Mouse (Mus musculus): ENCODE results near the gene Eng. TPM values are rescaled to one million over a fixed set of nuclear protein-coding genes. Genes with fewer than 3 reads are reported as not detected.
A peak's percentile ranks its signal among the peaks of the same experiment; 100 is the strongest.

Eng gene
- polyA plus RNA-seq, 1 experiment, result 6.5 TPM

GRCm38 (mm10) chr2:32610610-32611229 is 35.7 kb upstream of the Eng start:
- Histone ChIP-seq H3K4me1 (ENCODE audit: control insufficient read depth, insufficient read depth, low read length) (peaks cover 46% of the 10 kb centered on the region), H3K27ac (ENCODE audit: control insufficient read depth, insufficient read depth, low read depth, low read length) (no peak overlapping the region; the same call in 1 of the 2 replicates), H3K27me3 (ENCODE audit: control insufficient read depth, insufficient read depth, low read length) (peaks cover 2% of the 10 kb centered on the region; the same call in 1 of the 2 replicates), H3K36me3 (ENCODE audit: control insufficient read depth, insufficient read depth, low read length) (no peaks in the 10 kb centered on the region), H3K4me3 (ENCODE audit: control insufficient read depth, low read depth, low read length) (no peak overlapping the region)
- no peak for TF ChIP-seq CTCF (IDR thresholded peaks at IDR 0.05; ENCODE audit: control insufficient read depth, insufficient read depth, insufficient replicate concordance, low read depth, low read length)
- TF ChIP-seq POLR2A (IDR thresholded peaks at IDR 0.05; ENCODE audit: control insufficient read depth, low read depth, low read length), result no peak

- H3K27me3 ChIP-seq (ENCODE audit: control insufficient read depth, insufficient read depth, low read length), result peaks cover 2% of the 10 kb centered on the region; the same call in 1 of the 2 replicates
- H3K36me3 ChIP-seq (ENCODE audit: control insufficient read depth, insufficient read depth, low read length), result no peaks in the 10 kb centered on the region
- H3K27ac ChIP-seq (ENCODE audit: control insufficient read depth, insufficient read depth, low read depth, low read length), result no peak overlapping the region
- H3K4me3 ChIP-seq (ENCODE audit: control insufficient read depth, low read depth, low read length), result peak overlapping the region; percentile 52
- H3K4me1 ChIP-seq (ENCODE audit: control insufficient read depth, insufficient read depth, low read length), result peaks cover 37% of the 10 kb centered on the region
- TF ChIP-seq POLR2A (IDR thresholded peaks at IDR 0.05; ENCODE audit: control insufficient read depth, low read depth, low read length), result no peak
- TF ChIP-seq CTCF (IDR thresholded peaks at IDR 0.05; ENCODE audit: control insufficient read depth, insufficient read depth, insufficient replicate concordance, low read depth, low read length), result no peak
Measured at GRCm38 (mm10) chr2:32612274-32612673, 34.1 kb upstream of the Eng start.

GRCm38 (mm10) chr2:32617109-32617508 is 29.3 kb upstream of the Eng start:
- peaks cover 26% of the 10 kb centered on the region for H3K4me1 ChIP-seq (ENCODE audit: control insufficient read depth, insufficient read depth, low read length)
- TF ChIP-seq POLR2A (IDR thresholded peaks at IDR 0.05; ENCODE audit: control insufficient read depth, low read depth, low read length), result no peak
- TF ChIP-seq CTCF (IDR thresholded peaks at IDR 0.05; ENCODE audit: control insufficient read depth, insufficient read depth, insufficient replicate concordance, low read depth, low read length), result no peak
- H3K4me3 ChIP-seq (ENCODE audit: control insufficient read depth, low read depth, low read length), result no peak overlapping the region
- no peaks in the 10 kb centered on the region for H3K36me3 ChIP-seq (ENCODE audit: control insufficient read depth, insufficient read depth, low read length)
- no peak overlapping the region for H3K27ac ChIP-seq (ENCODE audit: control insufficient read depth, insufficient read depth, low read depth, low read length)
- H3K27me3 ChIP-seq (ENCODE audit: control insufficient read depth, insufficient read depth, low read length), result no peaks in the 10 kb centered on the region

GRCm38 (mm10) chr2:32617601-32618000 is 28.8 kb upstream of the Eng start:
- Histone ChIP-seq H3K4me1 (ENCODE audit: control insufficient read depth, insufficient read depth, low read length) (peaks cover 24% of the 10 kb centered on the region), H3K27me3 (ENCODE audit: control insufficient read depth, insufficient read depth, low read length) (no peaks in the 10 kb centered on the region), H3K27ac (ENCODE audit: control insufficient read depth, insufficient read depth, low read depth, low read length) (no peak overlapping the region), H3K36me3 (ENCODE audit: control insufficient read depth, insufficient read depth, low read length) (no peaks in the 10 kb centered on the region), H3K4me3 (ENCODE audit: control insufficient read depth, low read depth, low read length) (no peak overlapping the region)
- peak; percentile 67; the same call in 1 of the 2 replicates for TF ChIP-seq CTCF (IDR thresholded peaks at IDR 0.05; ENCODE audit: control insufficient read depth, insufficient read depth, insufficient replicate concordance, low read depth, low read length)
- no peak for TF ChIP-seq POLR2A (IDR thresholded peaks at IDR 0.05; ENCODE audit: control insufficient read depth, low read depth, low read length)

GRCm38 (mm10) chr2:32618051-32618450 is 28.3 kb upstream of the Eng start:
- no peak overlapping the region for H3K27ac ChIP-seq (ENCODE audit: control insufficient read depth, insufficient read depth, low read depth, low read length)
- TF ChIP-seq POLR2A (IDR thresholded peaks at IDR 0.05; ENCODE audit: control insufficient read depth, low read depth, low read length), result no peak
- TF ChIP-seq CTCF (IDR thresholded peaks at IDR 0.05; ENCODE audit: control insufficient read depth, insufficient read depth, insufficient replicate concordance, low read depth, low read length), result no peak
- peaks cover 24% of the 10 kb centered on the region for H3K4me1 ChIP-seq (ENCODE audit: control insufficient read depth, insufficient read depth, low read length)
- H3K36me3 ChIP-seq (ENCODE audit: control insufficient read depth, insufficient read depth, low read length), result no peaks in the 10 kb centered on the region
- H3K4me3 ChIP-seq (ENCODE audit: control insufficient read depth, low read depth, low read length), result no peak overlapping the region
- H3K27me3 ChIP-seq (ENCODE audit: control insufficient read depth, insufficient read depth, low read length), result no peaks in the 10 kb centered on the region

- no peaks in the 10 kb centered on the region for H3K27me3 ChIP-seq (ENCODE audit: control insufficient read depth, insufficient read depth, low read length)
- no peaks in the 10 kb centered on the region for H3K36me3 ChIP-seq (ENCODE audit: control insufficient read depth, insufficient read depth, low read length)
- peak overlapping the region; percentile 91 for H3K4me3 ChIP-seq (ENCODE audit: control insufficient read depth, low read depth, low read length)
- TF ChIP-seq CTCF (IDR thresholded peaks at IDR 0.05; ENCODE audit: control insufficient read depth, insufficient read depth, insufficient replicate concordance, low read depth, low read length) (no peak), POLR2A (IDR thresholded peaks at IDR 0.05; ENCODE audit: control insufficient read depth, low read depth, low read length) (no peak)
- H3K4me1 ChIP-seq (ENCODE audit: control insufficient read depth, insufficient read depth, low read length), result peaks cover 20% of the 10 kb centered on the region
- peak overlapping the region; percentile 73 for H3K27ac ChIP-seq (ENCODE audit: control insufficient read depth, insufficient read depth, low read depth, low read length)
Measured at GRCm38 (mm10) chr2:32620682-32621516, 25.5 kb upstream of the Eng start.

- no peaks in the 10 kb centered on the region for H3K36me3 ChIP-seq (ENCODE audit: control insufficient read depth, insufficient read depth, low read length)
- H3K4me1 ChIP-seq (ENCODE audit: control insufficient read depth, insufficient read depth, low read length), result peaks cover 24% of the 10 kb centered on the region
- H3K27me3 ChIP-seq (ENCODE audit: control insufficient read depth, insufficient read depth, low read length), result no peaks in the 10 kb centered on the region
- peak within 1 kb of the TSS; percentile 73 for H3K27ac ChIP-seq (ENCODE audit: control insufficient read depth, insufficient read depth, low read depth, low read length)
- TF ChIP-seq POLR2A (IDR thresholded peaks at IDR 0.05; ENCODE audit: control insufficient read depth, low read depth, low read length) (peak; percentile 95; the same call in 1 of the 2 replicates), CTCF (IDR thresholded peaks at IDR 0.05; ENCODE audit: control insufficient read depth, insufficient read depth, insufficient replicate concordance, low read depth, low read length) (no peak)
- peak within 1 kb of the TSS; percentile 91 for H3K4me3 ChIP-seq (ENCODE audit: control insufficient read depth, low read depth, low read length)
Measured at GRCm38 (mm10) chr2:32621517-32621859, 24.9 kb upstream of the Eng start, which contains the start of gene Ak1. TSS of gene Ak1 (plus strand) at chr2:32621758.
